Mouse (Mus musculus) liver, adult 2 months (tissue): ENCODE data around the gene Prrg4.

Experiments
- CTCF ChIP-seq: fragments of 200-500 bp; IDR thresholded peaks from 2 replicates; pipeline ENCODE4 v1.5.1; 2011; ENCODE audit warnings: low read depth, low read length, control low read depth
- POLR2A ChIP-seq: fragments of 200-500 bp; IDR thresholded peaks from 2 replicates; pipeline ENCODE4 v1.6.1; 2011; ENCODE audit warnings: low read length, control low read depth; ENCODE audit not compliant: insufficient read depth; ENCODE audit errors: extremely low read depth

GRCm38 (mm10) chr2:104856218-104856617 lies 6.5 kb upstream of the Prrg4 start:
- TF ChIP-seq POLR2A = no peak
- no peak for TF ChIP-seq CTCF
